Mouse (Mus musculus): Measurements from ENCODE around the gene Rufy2. TPM values are rescaled to one million over a fixed set of nuclear protein-coding genes. Genes with fewer than 3 reads are reported as not detected.

Rufy2 gene
- polyA plus RNA-seq (2012; rRNA removed) = 21.2 and 22.4 TPM in 2 replicates

DNA sequence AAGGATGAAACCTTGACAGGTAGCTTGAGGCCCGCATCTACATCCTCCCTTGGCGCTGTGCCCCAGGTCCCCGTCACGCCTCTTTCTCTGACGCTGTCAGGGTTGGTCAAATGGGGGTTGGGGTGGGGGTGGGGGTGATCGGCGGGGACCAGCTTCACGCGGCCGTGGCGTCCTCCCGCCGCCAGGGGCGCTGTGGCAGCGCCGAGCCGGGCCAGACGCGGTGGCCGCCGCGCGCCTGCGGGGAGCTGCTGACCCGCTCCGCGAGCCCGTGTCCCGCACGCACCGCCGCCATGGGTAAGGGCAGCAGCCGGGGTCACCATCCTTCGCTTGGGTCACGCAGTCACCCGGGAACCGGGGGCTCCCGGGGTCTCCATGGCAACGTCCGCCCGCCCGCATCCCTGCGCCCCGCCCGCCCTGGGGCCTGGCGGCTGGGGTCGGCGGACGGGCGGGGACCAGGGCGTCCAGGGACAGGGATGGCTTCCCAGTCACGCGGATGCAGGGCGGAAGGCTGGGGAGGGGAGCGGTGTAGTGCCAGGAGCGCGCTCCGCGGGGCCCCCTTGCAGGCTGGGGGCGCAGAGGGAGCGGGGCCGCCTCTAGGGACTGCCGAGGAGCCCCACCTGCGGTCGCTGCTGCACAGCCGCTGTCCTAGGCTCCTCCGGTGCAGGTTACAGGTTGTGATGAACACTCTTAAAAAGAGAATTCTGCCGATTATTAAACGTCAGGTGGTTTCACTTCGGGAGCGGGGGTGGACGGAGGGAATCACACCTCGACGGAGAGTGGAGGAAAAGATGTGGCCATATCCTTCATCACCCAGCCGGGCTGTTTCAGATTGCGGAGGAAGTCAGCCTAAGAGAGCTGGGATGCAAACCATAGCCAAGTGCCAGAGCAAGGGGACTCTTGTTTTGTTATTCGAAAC is at the start of gene Rufy2:
Gene Rufy2, plus strand, starts transcription at position 185 of the 916 bp plus-strand sequence.

GRCm38 (mm10) chr10:62946738-62947471 is 33.1 kb upstream of the Rufy2 start, which contains the start of gene Dna2:
Gene Dna2, plus strand, starts transcription at chr10:62947026.

GRCm38 (mm10) chr10:63023749-63024579 is 43.9 kb downstream of the Rufy2 start, which contains the start of the genes Hnrnph3 and Pbld2:
Gene Hnrnph3, minus strand, starts transcription at chr10:63024217.
Gene Pbld2, plus strand, starts transcription at chr10:63024315.

DNA sequence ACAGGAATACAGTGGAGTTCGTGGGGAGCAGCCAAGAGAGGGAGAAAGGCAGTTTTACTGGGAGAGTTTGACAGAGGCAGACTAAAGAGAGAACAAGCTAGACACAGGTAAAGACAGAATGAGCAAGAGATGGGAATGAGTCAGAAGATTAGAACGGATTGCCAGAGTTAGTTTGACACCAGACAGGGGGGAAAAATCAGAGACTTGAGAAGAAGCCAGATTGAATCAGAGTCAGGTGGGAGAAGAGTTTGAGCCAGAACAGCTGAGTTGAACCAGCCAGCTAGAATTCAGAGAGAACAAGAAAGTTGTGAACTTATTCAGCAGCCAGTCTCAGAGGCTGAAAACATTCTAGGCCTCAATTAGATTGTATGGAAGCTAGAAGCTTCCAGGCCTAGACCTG is 79.8 kb downstream of the Rufy2 start, which contains the start of gene Pbld1:
Gene Pbld1, plus strand, starts transcription at position 301 of the 400 bp plus-strand sequence.

Other genes with a start within 250 kb of the Rufy2 start
- 124 and 153 TPM in 2 replicates for gene Ccar1, start 187.9 kb upstream of the Rufy2 start, polyA plus RNA-seq (2012; rRNA removed)
- gene Tet1, start 71.2 kb upstream of the Rufy2 start, polyA plus RNA-seq (2012; rRNA removed) = 4.4 and 7.0 TPM in 2 replicates
- gene Slc25a16, start 59.6 kb upstream of the Rufy2 start, polyA plus RNA-seq (2012; rRNA removed) = 11.2 and 12.7 TPM in 2 replicates
- gene Dna2, start 33.2 kb upstream of the Rufy2 start, polyA plus RNA-seq (2012; rRNA removed) = 36.1 and 36.9 TPM in 2 replicates
- gene Hnrnph3, start 44.0 kb downstream of the Rufy2 start, polyA plus RNA-seq (2012; rRNA removed) = 217 and 220 TPM in 2 replicates
- gene Pbld2, start 44.1 kb downstream of the Rufy2 start, polyA plus RNA-seq (2012; rRNA removed) = 2.2 and 2.5 TPM in 2 replicates
- 0.71 and 0.72 TPM in 2 replicates for gene Pbld1, start 79.9 kb downstream of the Rufy2 start, polyA plus RNA-seq (2012; rRNA removed)
- 0.62 and 0.67 TPM in 2 replicates for gene Atoh7, start 119.4 kb downstream of the Rufy2 start, polyA plus RNA-seq (2012; rRNA removed)
- 0.06 and 0.70 TPM in 2 replicates for gene Mypn, start 223.7 kb downstream of the Rufy2 start, polyA plus RNA-seq (2012; rRNA removed)

Data from central nervous system, embryonic 11.5 days (tissue).